Mouse (Mus musculus): Measurements from ENCODE around the gene Carnmt1. TPM values are rescaled to one million over a fixed set of nuclear protein-coding genes. Genes with fewer than 3 reads are reported as not detected.
A peak's percentile ranks its signal among the peaks of the same experiment; 100 is the strongest.

The Carnmt1 gene
- total RNA-seq (2021): 10 to 100 TPM; 13.8 to 14.5 TPM

DNA sequence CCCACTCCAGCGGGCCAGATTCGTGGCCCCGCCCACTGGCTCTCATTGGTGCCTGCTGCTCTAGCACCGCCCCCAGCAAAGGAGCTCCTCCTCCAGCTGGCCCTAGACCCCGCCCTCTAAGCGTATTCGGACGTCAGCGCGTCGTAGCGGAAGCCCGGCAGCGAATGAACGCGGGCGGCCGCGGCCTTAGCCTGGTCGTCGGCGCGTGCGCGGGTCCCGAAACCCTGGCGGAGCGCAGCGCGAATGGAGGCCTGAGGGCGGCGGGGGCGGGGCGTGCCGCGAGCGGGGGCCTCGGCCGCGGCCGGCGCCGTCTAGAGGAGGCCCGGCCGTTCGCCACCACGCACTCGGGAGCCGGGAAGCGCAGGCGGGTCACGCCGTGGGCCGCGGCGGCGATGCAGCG, at the start of gene Carnmt1:
Gene Carnmt1 (plus strand): TSS at position 157 of the 400 bp plus-strand sequence.
- DNase-seq: peak; percentile 98

GRCm38 (mm10) chr19:18623894-18624293, 46.7 kb upstream of the Carnmt1 start:
- no peak for DNase-seq

GRCm38 (mm10) chr19:18629589-18629988, 41.0 kb upstream of the Carnmt1 start:
- DNase-seq: no peak

DNA sequence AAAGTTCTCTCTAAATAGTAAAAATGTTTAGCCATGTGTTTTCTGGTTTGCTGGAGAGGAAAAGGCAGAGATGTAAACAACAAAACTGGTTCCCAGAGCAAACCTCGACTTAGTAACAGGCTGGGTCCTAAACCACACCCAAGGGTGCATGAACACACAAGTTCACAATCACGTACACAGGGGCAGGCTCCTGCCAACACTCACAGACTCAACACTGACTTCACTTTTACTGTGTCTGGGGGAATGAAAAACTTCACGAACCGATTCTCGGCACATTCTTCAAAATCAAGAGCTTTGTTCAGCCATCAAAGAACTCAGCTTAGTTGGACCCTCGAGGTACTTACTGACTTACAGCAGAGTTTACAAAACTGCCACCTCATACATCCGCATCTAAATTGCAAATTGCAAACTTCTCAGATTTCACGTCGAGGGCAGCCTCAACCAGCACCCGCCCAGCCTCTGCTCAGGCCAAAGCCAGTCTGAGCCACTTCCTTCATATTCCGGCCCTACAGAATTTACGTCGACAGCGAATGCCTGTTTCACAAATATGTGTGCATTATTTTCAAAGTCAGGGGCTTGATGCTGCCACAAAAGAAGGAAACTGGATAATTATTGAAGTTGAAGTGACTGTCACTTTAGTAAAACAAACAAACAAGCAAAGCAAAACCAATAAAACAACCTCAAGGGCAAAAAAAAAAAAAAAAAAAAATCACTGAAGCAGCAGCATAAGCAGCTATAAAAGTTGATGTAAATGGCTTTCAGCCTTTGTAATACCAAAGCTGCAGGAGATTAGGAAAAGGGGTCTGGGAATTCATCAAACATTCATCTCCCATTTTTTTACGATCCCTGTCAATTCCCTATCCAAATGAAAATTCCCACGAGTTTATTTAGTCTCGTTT, 40.1 kb upstream of the Carnmt1 start:
- DNase-seq: no peak

GRCm38 (mm10) chr19:18631161-18631643, 39.4 kb upstream of the Carnmt1 start:
- DNase-seq: peak; percentile 43 to 48

GRCm38 (mm10) chr19:18631644-18632219, 38.8 kb upstream of the Carnmt1 start, which contains the start of the genes Ostf1 and Nmrk1:
TSS of gene Ostf1 (minus strand) at chr19:18631823.
TSS of gene Nmrk1 (plus strand) at chr19:18631950.
- peak; percentile 93 to 94 for DNase-seq

GRCm38 (mm10) chr19:18632231-18633185, 38.1 kb upstream of the Carnmt1 start:
- no peak for DNase-seq

GRCm38 (mm10) chr19:18637954-18638353, 32.6 kb upstream of the Carnmt1 start:
- DNase-seq: no peak

DNA sequence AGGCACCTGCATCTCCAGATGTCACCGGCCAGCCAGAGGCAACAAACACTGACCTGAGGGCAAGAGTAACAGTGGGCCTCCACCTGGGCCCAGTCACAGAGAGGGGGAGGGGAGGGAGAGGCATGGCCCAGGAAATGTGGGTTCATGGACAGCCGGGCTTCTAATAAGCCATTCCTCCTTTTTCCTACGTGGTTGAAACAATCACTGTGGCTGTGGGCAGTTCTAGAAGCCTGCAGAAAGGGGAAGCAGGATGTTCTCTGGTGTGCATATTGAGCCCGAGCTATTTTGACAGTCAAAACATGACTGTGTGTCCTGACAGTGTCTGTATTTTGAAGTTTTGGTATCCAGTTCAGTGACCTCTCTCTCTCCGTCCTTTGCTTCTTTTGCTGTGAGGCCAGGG, 31.6 kb upstream of the Carnmt1 start:
- no peak for DNase-seq

DNA sequence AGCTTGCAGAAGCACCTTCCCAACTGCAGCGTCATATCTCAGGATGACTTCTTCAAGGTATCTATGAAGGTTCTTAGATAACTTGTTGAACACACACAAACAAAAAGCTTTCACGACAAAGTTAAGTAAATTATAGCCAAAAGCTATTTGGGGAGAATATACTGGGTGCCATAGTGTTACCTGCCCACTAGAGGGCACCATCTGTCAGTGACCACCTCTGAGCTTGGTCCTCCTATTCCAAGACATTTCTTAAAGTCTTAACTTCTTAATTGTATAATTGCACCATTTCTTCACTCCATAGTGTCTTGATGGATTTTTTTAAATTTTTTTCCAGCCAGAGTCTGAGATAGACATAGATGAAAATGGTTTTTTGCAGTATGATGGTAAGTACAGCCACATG, 31.0 kb upstream of the Carnmt1 start:
- DNase-seq: no peak

DNA sequence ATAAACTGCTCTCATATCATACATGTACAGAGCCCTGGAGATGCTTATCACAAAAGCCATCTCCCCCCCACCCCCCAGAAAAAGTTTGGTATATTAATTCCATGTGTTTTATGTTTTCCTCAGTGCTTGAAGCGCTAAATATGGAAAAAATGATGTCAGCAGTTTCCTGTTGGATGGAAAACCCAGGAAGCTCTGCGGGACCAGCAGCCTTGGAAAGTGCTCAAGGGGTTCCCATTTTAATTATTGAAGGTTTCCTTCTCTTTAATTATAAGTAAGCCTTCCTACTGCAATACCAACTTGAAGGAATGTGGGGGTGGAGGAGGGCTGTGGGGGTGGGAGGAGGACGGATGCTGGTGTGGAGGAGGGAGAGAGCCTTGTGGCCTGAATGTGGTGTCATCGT, 29.6 kb upstream of the Carnmt1 start:
- DNase-seq: no peak

DNA sequence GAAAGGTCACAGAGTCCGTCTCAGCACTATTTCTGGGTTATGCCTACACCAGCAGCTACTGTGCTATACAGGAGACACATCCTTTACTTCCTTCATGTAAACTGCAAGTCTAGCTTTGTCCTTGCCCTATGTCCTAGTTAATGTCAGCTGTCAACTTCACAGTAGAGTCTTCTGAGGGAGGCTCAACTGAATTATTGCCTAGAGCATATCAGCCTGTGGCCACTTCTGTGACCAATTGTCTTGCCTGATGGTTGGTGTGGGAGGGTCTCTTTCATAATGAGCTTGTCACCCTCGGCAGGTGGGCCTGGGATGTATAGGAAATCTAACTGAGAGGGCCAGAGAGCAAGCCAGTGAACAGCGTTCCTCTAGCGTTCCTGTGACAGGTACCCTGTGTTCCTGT, 27.2 kb upstream of the Carnmt1 start:
- DNase-seq: no peak

DNA sequence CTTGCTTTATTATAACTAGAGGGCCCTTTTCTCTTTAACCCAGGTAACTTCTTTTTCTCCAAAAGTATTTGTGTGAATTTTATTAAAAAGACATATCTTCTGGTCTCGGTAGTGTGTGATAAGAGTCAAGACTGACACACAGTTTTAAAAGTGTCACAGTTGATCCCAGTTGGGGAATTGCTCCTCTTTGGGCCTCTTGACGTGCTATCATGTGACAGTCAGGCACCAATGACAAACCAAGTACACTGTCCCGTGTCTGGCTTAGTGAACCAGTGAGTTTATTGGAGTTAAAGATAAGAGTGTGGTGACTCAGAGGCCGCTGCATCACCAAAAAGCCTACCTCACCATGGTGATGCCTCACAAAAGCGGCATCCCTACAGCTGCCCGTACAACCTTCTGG, 26.5 kb upstream of the Carnmt1 start:
- DNase-seq: no peak

DNA sequence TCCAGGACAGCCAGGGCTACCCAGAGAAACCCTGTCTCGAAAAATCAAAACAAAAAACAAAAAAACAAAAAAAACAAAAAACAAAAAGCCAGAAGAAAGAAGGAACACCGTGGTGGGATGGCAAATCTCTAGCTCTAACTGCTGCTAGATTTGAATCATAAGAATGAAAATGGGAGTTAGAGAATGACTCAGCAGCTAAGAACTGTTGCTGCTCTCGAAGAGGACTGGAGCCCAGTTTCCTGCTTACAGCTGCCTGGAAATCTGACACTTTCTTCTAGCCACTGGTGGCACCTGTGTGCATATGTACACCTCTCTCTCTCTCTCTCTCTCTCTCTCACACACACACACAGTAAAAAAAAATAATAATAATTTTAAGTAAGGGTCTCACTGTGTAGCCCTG, 24.2 kb upstream of the Carnmt1 start:
- no peak for DNase-seq

- DNase-seq: no peak
Observed at GRCm38 (mm10) chr19:18646853-18647420, 23.6 kb upstream of the Carnmt1 start.

DNA sequence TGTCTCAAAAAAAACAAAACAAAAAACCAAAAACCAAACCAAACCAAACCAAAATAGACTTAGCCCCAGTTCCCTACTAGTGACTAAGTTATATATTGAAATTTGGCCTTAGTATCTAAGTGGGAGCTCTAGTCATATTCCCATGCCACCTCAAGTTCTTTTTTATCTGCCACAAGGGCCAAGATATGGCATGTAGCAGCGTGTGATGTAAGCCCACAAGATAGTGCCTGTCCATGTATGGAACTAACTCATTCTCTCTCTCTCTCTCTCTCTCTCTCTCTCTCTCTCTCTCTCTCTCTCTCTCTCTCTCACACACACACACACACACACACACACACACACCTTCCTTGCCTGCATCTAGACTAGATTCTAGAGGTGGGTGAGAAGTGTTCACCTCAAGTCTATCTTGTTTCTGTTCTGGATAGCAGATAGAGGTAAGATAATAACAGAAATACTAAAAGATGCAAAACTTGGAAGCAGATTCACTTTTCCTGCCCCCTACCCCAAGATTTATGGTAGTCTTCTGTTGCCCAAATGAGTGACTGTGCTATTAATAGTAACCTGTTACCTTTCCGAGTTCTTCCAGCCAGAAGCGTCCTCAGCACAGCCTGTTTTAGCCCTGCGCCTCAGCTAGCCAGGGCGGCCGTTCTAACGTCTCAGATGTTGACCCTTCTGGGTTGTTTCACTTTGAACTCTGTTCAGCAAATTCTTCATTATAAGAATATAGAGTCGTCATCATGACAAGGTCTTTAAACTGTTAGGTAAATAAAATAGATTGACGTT, 22.6 kb upstream of the Carnmt1 start:
- no peak for DNase-seq

GRCm38 (mm10) chr19:18648558-18648945, 22.0 kb upstream of the Carnmt1 start:
- DNase-seq: no peak

GRCm38 (mm10) chr19:18649955-18650354, 20.6 kb upstream of the Carnmt1 start:
- no peak for DNase-seq

GRCm38 (mm10) chr19:18650473-18650872, 20.1 kb upstream of the Carnmt1 start:
- DNase-seq: no peak

DNA sequence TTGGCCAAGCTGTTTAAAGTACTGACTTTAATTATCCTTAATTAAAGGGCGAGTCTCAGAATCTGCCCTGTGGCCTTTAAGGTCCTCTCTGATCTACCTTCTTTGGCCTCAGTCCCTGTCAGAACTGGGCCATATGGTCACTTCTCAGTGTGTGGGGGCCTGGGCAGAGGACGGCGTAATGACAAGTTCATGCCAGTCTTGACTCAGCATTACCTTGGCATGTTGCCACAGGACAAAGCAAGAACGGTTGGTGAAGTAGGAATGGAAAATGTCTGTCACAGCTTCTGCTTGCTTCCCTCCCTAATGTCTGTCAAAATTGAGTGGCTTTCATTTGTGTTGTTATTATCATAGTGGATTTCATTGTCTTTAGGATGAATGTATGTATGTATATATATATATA, 18.0 kb upstream of the Carnmt1 start:
- DNase-seq: no peak

DNA sequence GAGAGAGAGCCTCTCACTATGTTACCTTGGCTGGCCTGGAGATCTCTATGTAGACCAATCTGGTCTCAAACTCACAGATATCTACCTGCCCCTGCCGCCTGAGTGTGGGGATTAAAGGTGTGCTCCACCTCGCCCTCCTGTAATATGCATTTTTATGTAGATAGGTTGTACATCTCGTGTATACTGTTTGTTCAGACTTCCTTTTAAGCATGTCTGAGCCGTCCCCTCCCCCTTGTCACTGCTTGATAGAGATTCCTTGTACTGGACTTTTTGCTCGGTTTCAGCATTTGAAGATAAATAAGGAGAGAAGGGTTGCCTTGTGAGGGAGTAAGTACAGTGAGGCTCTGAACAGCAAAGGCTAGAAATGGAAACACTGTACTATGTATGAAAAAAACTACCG, 17.5 kb upstream of the Carnmt1 start:
- DNase-seq: no peak

Data from layer of hippocampus, postnatal 36 days (tissue).